Mouse (Mus musculus) ES-CJ7 (cell line): ENCODE measurements at regions not wholly inside any gene's neighbourhood (a gene's known extent, or its start where the extent isn't known, plus 50 kb on each side); places are given as distances from the start of the nearest gene placed in this dataset.

Experiments used
- DNase-seq: peaks from one replicate; pipeline ENCODE4 v3.0.0; 2011; ENCODE audit warnings: low read depth, low spot score

DNA sequence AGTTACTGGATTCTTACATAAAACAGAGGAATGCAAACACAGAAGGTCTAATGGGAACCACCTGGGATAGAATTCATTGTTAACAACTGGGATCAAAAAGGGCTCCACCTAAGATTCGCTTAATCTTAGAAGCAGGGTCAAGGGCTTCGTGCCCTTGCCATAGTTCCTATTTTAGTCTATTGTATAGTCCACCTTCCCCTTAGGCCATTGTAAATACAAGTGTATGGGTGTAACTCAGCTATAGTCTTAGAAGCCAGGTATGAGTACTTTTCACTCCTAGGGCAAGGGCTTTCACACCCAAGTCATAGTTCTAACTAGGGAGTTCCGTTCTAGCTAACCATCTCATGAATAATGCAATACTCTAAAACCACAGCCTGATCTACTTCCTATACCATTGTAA is 2046.7 kb upstream of the A830018L16Rik start:
- DNase-seq = peak; percentile 66

DNA sequence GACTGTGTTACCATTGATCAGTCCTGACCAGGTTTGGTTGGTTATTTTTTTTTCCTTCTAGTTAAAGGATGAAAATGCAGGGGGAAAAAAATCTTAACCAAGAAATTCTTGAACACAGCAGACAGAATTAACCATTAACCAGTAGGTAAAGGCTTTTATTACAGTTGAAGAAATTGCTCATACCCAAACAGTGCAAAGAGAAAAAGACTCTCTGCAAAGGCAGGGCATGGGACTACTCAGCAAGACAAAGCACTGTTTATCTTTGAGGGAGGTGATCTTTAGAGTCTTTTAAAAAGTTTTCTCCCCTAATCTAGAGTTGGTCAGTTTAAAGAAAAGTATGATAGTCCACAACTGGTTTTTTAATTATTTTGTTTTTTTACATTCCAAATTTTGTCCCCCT is 2038.8 kb upstream of the A830018L16Rik start:
- DNase-seq = no peak
